Mouse (Mus musculus) stomach, postnatal 0 days (tissue): ENCODE results near the gene Togaram2.

ENCODE experiments used
- CTCF ChIP-seq: IDR thresholded peaks from 2 replicates; pipeline ENCODE4 v1.5.1; 2016; ENCODE audit warnings: antibody characterized with exemption, low read depth, mild to moderate bottlenecking, moderate library complexity
- EP300 ChIP-seq: optimal IDR thresholded peaks from 2 replicates; pipeline ENCODE3; 2016; ENCODE audit warnings: antibody characterized with exemption

DNA sequence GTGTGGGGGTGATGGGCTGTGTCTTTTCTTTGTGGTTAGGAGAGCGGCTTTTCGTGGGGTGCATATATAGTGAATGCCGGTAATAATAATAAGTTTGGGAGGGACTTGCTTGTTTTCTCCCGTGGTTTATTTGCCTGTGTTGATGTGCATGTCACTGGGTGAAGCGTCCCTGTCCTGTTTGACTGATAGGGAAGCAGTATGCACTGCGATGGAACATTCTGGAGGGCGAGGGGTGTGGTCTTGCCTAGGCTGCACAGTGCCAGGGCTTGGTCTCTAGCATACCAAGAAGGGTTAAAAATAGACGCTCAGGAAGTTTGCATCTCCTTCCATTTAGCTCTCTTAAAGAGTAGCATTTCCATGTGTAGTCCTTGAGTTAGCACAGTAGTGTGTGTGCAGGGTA lies 36.3 kb upstream of the Togaram2 start:
- TF ChIP-seq CTCF (no peak), EP300 (no peak)
